Mouse (Mus musculus) embryo, embryonic 10 days (tissue): Measurements from ENCODE around the gene Eps8.
A peak's percentile ranks its signal among the peaks of the same experiment; 100 is the strongest.

Experiments used
- DNase-seq: peaks from one replicate; pipeline ENCODE4 v3.0.0-alpha.2; 2015; ENCODE audit warnings: low spot score

Gene Eps8

GRCm38 (mm10) chr6:137613903-137614302 lies 40.8 kb downstream of the Eps8 start:
- peak; percentile 25 for DNase-seq

- DNase-seq = no peak
These were observed 42.6 kb downstream of the Eps8 start for GRCm38 (mm10) chr6:137612071-137612547.

- DNase-seq = no peak
These were observed 46.3 kb downstream of the Eps8 start for GRCm38 (mm10) chr6:137608160-137608930.

GRCm38 (mm10) chr6:137606541-137606940 lies 48.1 kb downstream of the Eps8 start:
- DNase-seq = no peak

GRCm38 (mm10) chr6:137604417-137605248 lies 50.0 kb downstream of the Eps8 start:
- no peak for DNase-seq

- no peak for DNase-seq
These were observed 56.4 kb downstream of the Eps8 start for GRCm38 (mm10) chr6:137598306-137598705.

- no peak for DNase-seq
These were observed 57.1 kb downstream of the Eps8 start for GRCm38 (mm10) chr6:137597442-137598058.

- no peak for DNase-seq
These were observed 62.1 kb downstream of the Eps8 start for GRCm38 (mm10) chr6:137592582-137592981.

- no peak for DNase-seq
These were observed 65.4 kb downstream of the Eps8 start for GRCm38 (mm10) chr6:137589245-137589618.

- DNase-seq = no peak
These were observed 66.0 kb downstream of the Eps8 start for GRCm38 (mm10) chr6:137588481-137589244.

- DNase-seq = no peak
These were observed 66.8 kb downstream of the Eps8 start for GRCm38 (mm10) chr6:137587866-137588265.

- DNase-seq = no peak
These were observed 69.4 kb downstream of the Eps8 start for GRCm38 (mm10) chr6:137585229-137585628.

- DNase-seq = no peak
These were observed 71.6 kb downstream of the Eps8 start for GRCm38 (mm10) chr6:137583056-137583455.

GRCm38 (mm10) chr6:137582207-137582889 lies 72.3 kb downstream of the Eps8 start:
- no peak for DNase-seq

- no peak for DNase-seq
These were observed 73.2 kb downstream of the Eps8 start for GRCm38 (mm10) chr6:137581331-137582010.

- no peak for DNase-seq
These were observed 74.2 kb downstream of the Eps8 start for GRCm38 (mm10) chr6:137580503-137580902.

GRCm38 (mm10) chr6:137576670-137577371 lies 77.9 kb downstream of the Eps8 start:
- no peak for DNase-seq

GRCm38 (mm10) chr6:137576091-137576490 lies 78.6 kb downstream of the Eps8 start:
- no peak for DNase-seq

GRCm38 (mm10) chr6:137573897-137574296 lies 80.8 kb downstream of the Eps8 start:
- no peak for DNase-seq

GRCm38 (mm10) chr6:137570718-137571131 lies 84.0 kb downstream of the Eps8 start:
- DNase-seq = no peak
